Mouse (Mus musculus): ENCODE measurements around the gene Ccdc40.

Gene Ccdc40

GRCm38 (mm10) chr11:119215038-119215904, 13.1 kb upstream of the Ccdc40 start:
- Histone ChIP-seq H3K36me3 (ENCODE audit: control insufficient read depth, insufficient read depth, low read length, poor library complexity, severe bottlenecking) (no peaks in the 10 kb centered on the region), H3K27me3 (ENCODE audit: control insufficient read depth, insufficient read depth, low read length, poor library complexity, severe bottlenecking) (no peaks in the 10 kb centered on the region)
- DNase-seq (ENCODE audit: low read depth, low spot score) = no peak

- no peak for DNase-seq (ENCODE audit: low read depth, low spot score)
- no peaks in the 10 kb centered on the region for H3K36me3 ChIP-seq (ENCODE audit: control insufficient read depth, insufficient read depth, low read length, poor library complexity, severe bottlenecking)
- H3K27me3 ChIP-seq (ENCODE audit: control insufficient read depth, insufficient read depth, low read length, poor library complexity, severe bottlenecking) = no peaks in the 10 kb centered on the region
Measured at GRCm38 (mm10) chr11:119215905-119216507, 12.4 kb upstream of the Ccdc40 start.

GRCm38 (mm10) chr11:119217861-119218260, 10.5 kb upstream of the Ccdc40 start:
- DNase-seq (ENCODE audit: low read depth, low spot score) = no peak
- Histone ChIP-seq H3K27me3 (ENCODE audit: control insufficient read depth, insufficient read depth, low read length, poor library complexity, severe bottlenecking) (no peaks in the 10 kb centered on the region), H3K36me3 (ENCODE audit: control insufficient read depth, insufficient read depth, low read length, poor library complexity, severe bottlenecking) (no peaks in the 10 kb centered on the region)

- Histone ChIP-seq H3K27me3 (ENCODE audit: control insufficient read depth, insufficient read depth, low read length, poor library complexity, severe bottlenecking) (no peaks in the 10 kb centered on the region), H3K36me3 (ENCODE audit: control insufficient read depth, insufficient read depth, low read length, poor library complexity, severe bottlenecking) (no peaks in the 10 kb centered on the region)
- DNase-seq (ENCODE audit: low read depth, low spot score) = no peak
Measured at GRCm38 (mm10) chr11:119219816-119220465, 8.4 kb upstream of the Ccdc40 start.

- DNase-seq (ENCODE audit: low read depth, low spot score) = no peak
Measured at GRCm38 (mm10) chr11:119221812-119222510, 6.4 kb upstream of the Ccdc40 start.

GRCm38 (mm10) chr11:119223124-119223890, 5.1 kb upstream of the Ccdc40 start:
- no peak for DNase-seq (ENCODE audit: low read depth, low spot score)
- H3K36me3 ChIP-seq (ENCODE audit: control insufficient read depth, insufficient read depth, low read length, poor library complexity, severe bottlenecking) = no peaks in the 10 kb centered on the region
- no peaks in the 10 kb centered on the region for H3K27me3 ChIP-seq (ENCODE audit: control insufficient read depth, insufficient read depth, low read length, poor library complexity, severe bottlenecking)

More at GRCm38 (mm10) chr11:119221812-119222510, 6.4 kb upstream of the Ccdc40 start:
- H3K36me3 ChIP-seq (ENCODE audit: control insufficient read depth, insufficient read depth, low read length, poor library complexity, severe bottlenecking) = no peaks in the 10 kb centered on the region
- no peaks in the 10 kb centered on the region for H3K27me3 ChIP-seq (ENCODE audit: control insufficient read depth, insufficient read depth, low read length, poor library complexity, severe bottlenecking)

GRCm38 (mm10) chr11:119224926-119225325, 3.4 kb upstream of the Ccdc40 start:
- Histone ChIP-seq H3K27me3 (ENCODE audit: control insufficient read depth, insufficient read depth, low read length, poor library complexity, severe bottlenecking) (no peaks in the 10 kb centered on the region), H3K36me3 (ENCODE audit: control insufficient read depth, insufficient read depth, low read length, poor library complexity, severe bottlenecking) (no peaks in the 10 kb centered on the region)
- DNase-seq (ENCODE audit: low read depth, low spot score) = no peak

- Histone ChIP-seq H3K27me3 (ENCODE audit: control insufficient read depth, insufficient read depth, low read length, poor library complexity, severe bottlenecking) (no peaks in the 10 kb centered on the region), H3K36me3 (ENCODE audit: control insufficient read depth, insufficient read depth, low read length, poor library complexity, severe bottlenecking) (no peaks in the 10 kb centered on the region)
- DNase-seq (ENCODE audit: low read depth, low spot score) = no peak
Measured at GRCm38 (mm10) chr11:119225634-119226033, 2.7 kb upstream of the Ccdc40 start.

GRCm38 (mm10) chr11:119227591-119227990, 781 bp upstream of the Ccdc40 start:
- DNase-seq (ENCODE audit: low read depth, low spot score) = no peak
- H3K36me3 ChIP-seq (ENCODE audit: control insufficient read depth, insufficient read depth, low read length, poor library complexity, severe bottlenecking) = no peaks in the 10 kb centered on the region
- no peaks in the 10 kb centered on the region for H3K27me3 ChIP-seq (ENCODE audit: control insufficient read depth, insufficient read depth, low read length, poor library complexity, severe bottlenecking)

GRCm38 (mm10) chr11:119228846-119229626, 664 bp downstream of the Ccdc40 start:
- Histone ChIP-seq H3K27me3 (ENCODE audit: control insufficient read depth, insufficient read depth, low read length, poor library complexity, severe bottlenecking) (no peaks in the 10 kb centered on the region), H3K36me3 (ENCODE audit: control insufficient read depth, insufficient read depth, low read length, poor library complexity, severe bottlenecking) (no peaks in the 10 kb centered on the region)
- DNase-seq (ENCODE audit: low read depth, low spot score) = peak; percentile 88

GRCm38 (mm10) chr11:119234770-119235169, 6.4 kb downstream of the Ccdc40 start:
- H3K36me3 ChIP-seq (ENCODE audit: control insufficient read depth, insufficient read depth, low read length, poor library complexity, severe bottlenecking) = no peaks in the 10 kb centered on the region
- peak; percentile 41 for DNase-seq (ENCODE audit: low read depth, low spot score)

GRCm38 (mm10) chr11:119235596-119235995, 7.2 kb downstream of the Ccdc40 start:
- peak; percentile 82 for DNase-seq (ENCODE audit: low read depth, low spot score)
- no peaks in the 10 kb centered on the region for H3K27me3 ChIP-seq (ENCODE audit: control insufficient read depth, insufficient read depth, low read length, poor library complexity, severe bottlenecking)
- no peaks in the 10 kb centered on the region for H3K36me3 ChIP-seq (ENCODE audit: control insufficient read depth, insufficient read depth, low read length, poor library complexity, severe bottlenecking)

More at GRCm38 (mm10) chr11:119234770-119235169, 6.4 kb downstream of the Ccdc40 start:
- H3K27me3 ChIP-seq (ENCODE audit: control insufficient read depth, insufficient read depth, low read length, poor library complexity, severe bottlenecking) = no peaks in the 10 kb centered on the region

GRCm38 (mm10) chr11:119236354-119236753, 8.0 kb downstream of the Ccdc40 start:
- Histone ChIP-seq H3K27me3 (ENCODE audit: control insufficient read depth, insufficient read depth, low read length, poor library complexity, severe bottlenecking) (no peaks in the 10 kb centered on the region), H3K36me3 (ENCODE audit: control insufficient read depth, insufficient read depth, low read length, poor library complexity, severe bottlenecking) (no peaks in the 10 kb centered on the region)
- no peak for DNase-seq (ENCODE audit: low read depth, low spot score)

All from splenic B cell, adult 2 months (primary cell).